Mouse (Mus musculus) ovary, adult 10 weeks (tissue): ENCODE data around the gene Pjvk. TPM values are rescaled to one million over a fixed set of nuclear protein-coding genes. Genes with fewer than 3 reads are reported as not detected.

Source experiments
- polyA plus RNA-seq: library from polyadenylated mRNA; stranded (reverse); fragments of 350-450 nt; fragmentation: Illumina TruSeq; extraction: RNeasy Lipid Tissue Mini Kit (QIAGEN cat#74804); gene quantifications from one replicate; pipeline ENCODE4 v1.2.3, GENCODE M21; 2014

The Pjvk gene
- polyA plus RNA-seq = not detected

DNA sequence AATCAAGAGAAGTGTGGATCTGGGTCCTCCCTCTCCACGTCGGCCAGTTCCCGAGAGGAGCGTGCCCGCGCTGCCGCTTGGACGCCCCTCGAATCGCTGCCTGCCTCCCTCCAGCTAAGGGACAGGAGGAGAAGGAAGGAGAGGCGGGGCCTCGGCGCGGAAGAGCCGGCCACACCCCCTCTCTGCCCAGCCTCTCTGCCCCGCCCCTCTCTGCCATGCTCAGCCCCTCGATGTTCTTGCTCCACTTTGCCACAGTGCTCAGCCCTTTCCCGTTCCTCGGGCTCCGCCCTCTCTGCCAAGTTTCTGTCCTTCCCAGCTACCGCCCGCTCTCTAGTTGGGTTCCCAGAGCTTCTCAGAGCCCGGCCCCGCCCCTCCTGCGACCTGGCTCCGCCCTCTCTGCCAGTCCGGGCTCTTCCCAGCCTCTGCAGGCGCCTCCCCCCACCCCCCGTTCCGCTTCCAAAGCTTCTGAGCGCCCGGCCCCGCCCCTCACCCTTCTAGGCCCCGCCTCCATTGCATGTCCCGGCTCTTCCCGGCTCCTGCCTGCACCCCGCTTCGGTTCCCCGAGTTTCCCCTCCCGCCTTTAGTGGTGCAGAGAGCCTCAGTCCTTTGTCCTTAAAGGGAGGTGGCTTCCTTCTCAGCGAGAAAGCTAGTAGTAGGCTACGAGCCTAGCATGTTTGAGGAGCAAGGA lies at the start of gene Pjvk, which contains the start of gene Prkra:
Pjvk (plus strand) TSS at position 594 of the 688 bp plus-strand sequence.
Prkra (minus strand) TSS at position 133 of the 688 bp plus-strand sequence.

DNA sequence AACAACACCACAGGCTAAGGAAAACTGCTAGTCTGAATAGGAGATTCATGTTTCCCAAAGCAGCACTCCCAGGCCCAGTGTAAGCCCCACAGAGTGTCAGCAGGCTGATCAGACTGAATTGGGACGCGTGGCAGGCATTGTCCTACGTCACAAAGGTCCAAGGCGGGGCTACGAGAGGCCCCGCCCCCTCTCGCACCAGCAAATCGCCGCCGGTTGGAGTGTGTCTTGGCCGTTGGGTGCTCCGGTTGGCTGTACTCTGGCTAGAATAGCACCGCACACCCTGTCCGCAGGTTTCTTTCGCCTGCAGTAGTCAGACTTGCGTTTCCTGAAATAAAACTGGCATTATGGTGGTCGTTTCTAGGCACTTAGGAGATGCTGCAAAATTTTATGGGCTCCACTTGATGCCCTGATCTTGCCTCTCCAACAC lies 24.7 kb downstream of the Pjvk start, which contains the start of gene Fkbp7:
Fkbp7 (minus strand) TSS at position 151 of the 427 bp plus-strand sequence.

DNA sequence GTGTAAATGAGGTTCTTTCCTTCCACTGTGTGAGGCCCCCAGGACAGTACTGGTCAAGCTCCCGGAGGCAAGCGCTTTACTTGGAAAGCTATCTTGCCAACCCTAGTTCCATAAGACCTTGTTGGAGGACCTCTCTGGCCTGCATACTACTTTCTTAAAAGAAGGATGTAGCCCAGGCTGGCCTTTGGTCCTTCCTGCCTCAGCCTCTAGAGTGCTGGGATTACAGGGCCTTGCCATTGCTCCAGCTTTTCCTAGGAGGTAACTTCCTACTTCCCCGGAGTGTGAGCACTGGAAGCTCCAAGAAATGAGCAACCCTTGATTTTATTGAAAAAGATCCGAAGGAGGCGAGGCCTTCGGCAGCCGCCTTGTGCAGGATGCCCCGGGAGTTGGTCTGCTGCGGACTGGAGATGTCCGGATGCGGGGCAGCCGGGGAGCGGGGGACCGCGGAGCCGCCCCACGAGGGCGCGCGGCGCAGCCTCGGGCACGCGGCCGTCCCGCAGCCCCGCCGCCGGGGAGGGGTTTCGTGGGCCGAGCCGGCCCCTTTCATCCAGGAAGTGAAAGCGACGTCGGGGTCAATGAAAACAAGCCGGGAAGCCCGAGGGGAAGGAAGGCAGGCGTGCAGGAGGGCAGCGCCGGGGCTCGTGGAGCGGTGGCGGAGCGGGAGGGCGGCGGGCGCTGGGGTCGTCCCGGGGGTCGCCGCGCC lies 26.6 kb downstream of the Pjvk start, which contains the start of gene Plekha3:
Plekha3 (plus strand) TSS at position 557 of the 703 bp plus-strand sequence.

Other genes with a start within 250 kb of the Pjvk start
- 16.6 TPM for gene Osbpl6, start 242.0 kb upstream of the Pjvk start, polyA plus RNA-seq
- gene Prkra, start 461 bp upstream of the Pjvk start, polyA plus RNA-seq = 54.2 TPM
- 164 TPM for gene Fkbp7, start 24.6 kb downstream of the Pjvk start, polyA plus RNA-seq
- gene Plekha3, start 26.8 kb downstream of the Pjvk start, polyA plus RNA-seq = 81.7 TPM